Comparison of ENCODE assay signal across 13 mouse cellular contexts in the genomic region with DNA sequence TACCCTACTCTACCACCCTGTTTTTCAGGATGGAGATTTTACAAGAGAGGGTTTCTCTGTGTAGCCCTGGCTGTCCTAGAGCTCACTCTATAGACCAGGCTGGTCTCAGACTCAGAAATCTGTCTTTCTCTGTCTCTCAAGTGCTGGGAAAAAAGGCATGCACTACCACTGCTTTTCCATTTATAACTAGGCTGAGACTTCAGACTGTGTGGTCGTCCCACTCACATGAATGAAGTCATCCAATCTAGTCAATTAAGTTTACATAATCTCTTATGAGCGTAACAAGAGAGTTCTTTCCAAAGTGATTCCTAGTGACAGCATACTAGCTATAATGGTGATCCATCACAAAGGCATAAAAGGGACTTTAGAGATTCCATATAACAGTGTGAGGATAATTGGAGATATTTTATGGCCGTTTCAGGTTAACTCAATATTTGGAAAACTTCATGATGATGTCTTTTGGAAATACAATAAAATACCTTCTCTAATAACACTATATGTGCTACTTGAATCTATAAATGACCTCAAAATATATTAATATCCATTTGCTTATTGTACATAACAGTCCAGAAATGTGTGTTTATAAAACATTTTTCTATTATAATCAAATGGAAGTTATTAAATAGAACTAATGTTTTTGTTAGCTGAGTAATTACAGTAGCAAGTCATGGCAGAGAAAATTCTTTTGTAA.
"Had no signal": no experiment of that assay in that cellular context is flagged by ENCODE, and none has a peak within 500 bp of the region (broad histone marks: within the 10 kb centered on the region; RNA-seq: fewer than 3 reads in every experiment).

No protein-coding gene starts in this region.

- DNase-seq: lung, adult 18-20 months; lung, embryonic 14.5 days; lung, postnatal 10 days; lung, postnatal 4 days; retina, postnatal 1 day; right cerebral cortex, postnatal 14 days; right cerebral cortex, postnatal 4 days; spleen, adult 18-20 months; thymus, adult 18-20 months; thymus, postnatal 14 days; thymus, postnatal 36 days had no signal

- ATAC-seq: midbrain, embryonic 13.5 days; midbrain, embryonic 16.5 days had no signal
